Mouse (Mus musculus) liver, embryonic 16.5 days (tissue): Measurements from ENCODE around the gene Tnfrsf21. TPM values are rescaled to one million over a fixed set of nuclear protein-coding genes. Genes with fewer than 3 reads are reported as not detected.

Experiments used
- ATAC-seq: fragments of 200-750 bp; cut with Nextera tagmentation; 2 replicates; pipeline ENCODE4 v1.8.0; 2017; ENCODE audit warnings: low read depth, mild to moderate bottlenecking, moderate number of reproducible peaks, moderate library complexity
- H3K27ac ChIP-seq: fragments of 300-500 bp; sonication (generic); 2 replicates; pipeline ENCODE4 v1.5.1; 2014; ENCODE audit warnings: mild to moderate bottlenecking, low read length
- H3K27me3 ChIP-seq: fragments of 300-500 bp; sonication (generic); 2 replicates; pipeline ENCODE4 v1.6.1; 2014; ENCODE audit warnings: low read depth, low read length, mixed read lengths; ENCODE audit not compliant: control insufficient read depth, insufficient read depth
- H3K36me3 ChIP-seq: fragments of 300-500 bp; sonication (generic); 2 replicates; pipeline ENCODE4 v1.6.1; 2014; ENCODE audit warnings: mild to moderate bottlenecking; ENCODE audit not compliant: control insufficient read depth, insufficient read depth
- H3K4me1 ChIP-seq: fragments of 300-500 bp; sonication (generic); 2 replicates; pipeline ENCODE4 v1.6.1; 2014; ENCODE audit warnings: low read depth, low read length, mixed read lengths; ENCODE audit not compliant: control insufficient read depth
- H3K4me2 ChIP-seq: fragments of 300-500 bp; sonication (generic); 2 replicates; pipeline ENCODE4 v1.6.1; 2014; ENCODE audit warnings: low read depth, low read length, mixed read lengths
- H3K4me3 ChIP-seq: fragments of 300-500 bp; sonication (generic); 2 replicates; pipeline ENCODE4 v1.5.1; 2014; ENCODE audit warnings: low read depth, mild to moderate bottlenecking, low read length
- H3K9ac ChIP-seq: fragments of 300-500 bp; sonication (generic); 2 replicates; pipeline ENCODE4 v1.6.1; 2014; ENCODE audit warnings: low read depth, low read length
- H3K9me3 ChIP-seq: fragments of 300-500 bp; sonication (generic); replicated peaks from 2 replicates; pipeline ENCODE4 v1.6.1; 2016; ENCODE audit warnings: low read length; ENCODE audit not compliant: control insufficient read depth
- WGBS: fragments of 180-500 bp; shearing (Covaris S2); extraction: QIAGEN DNeasy Blood & Tissue Kit; methylation state at CpG from one replicate; pipeline ENCODE4 v1.1.7; 2014; ENCODE audit not compliant: insufficient replicate concordance; 5-methylcytosine and 5-hydroxymethylcytosine counted together
- polyA plus RNA-seq: library from polyadenylated mRNA; unstranded; fragments of >200 nt; fragmentation: Nextera tagmentation; extraction: Ambion mirVana; gene quantifications from 2 replicates; pipeline ENCODE4 v1.2.1, GENCODE M21; 2015

Tnfrsf21 gene
- polyA plus RNA-seq, 1 experiment from 2014 or later = 21.3 TPM

- Histone ChIP-seq H3K4me2 (no peak overlapping the region), H3K9me3 (no peaks in the 10 kb centered on the region), H3K9ac (no peak overlapping the region), H3K27me3 (no peaks in the 10 kb centered on the region), H3K36me3 (peaks cover 17% of the 10 kb centered on the region), H3K4me3 (no peak overlapping the region), H3K27ac (no peak overlapping the region), H3K4me1 (no peaks in the 10 kb centered on the region)
- ATAC-seq = no peak
- 86% methylated on average over 6 of the region's 6 CpGs for WGBS
Observed at GRCm38 (mm10) chr17:43064705-43065104, 48.4 kb downstream of the Tnfrsf21 start.

GRCm38 (mm10) chr17:43068846-43069553 lies 52.6 kb downstream of the Tnfrsf21 start:
- 82% methylated on average over 7 of the region's 7 CpGs for WGBS
- peaks cover 20% of the 10 kb centered on the region for H3K36me3 ChIP-seq
- no peak for ATAC-seq
- H3K27ac ChIP-seq = no peak overlapping the region
- no peak overlapping the region for H3K4me3 ChIP-seq
- H3K27me3 ChIP-seq = no peaks in the 10 kb centered on the region
- H3K4me2 ChIP-seq = no peak overlapping the region
- peaks cover 18% of the 10 kb centered on the region for H3K4me1 ChIP-seq
- H3K9ac ChIP-seq = no peak overlapping the region
- no peaks in the 10 kb centered on the region for H3K9me3 ChIP-seq

GRCm38 (mm10) chr17:43070946-43071345 lies 54.6 kb downstream of the Tnfrsf21 start:
- H3K36me3 ChIP-seq = peaks cover 12% of the 10 kb centered on the region
- peaks cover 30% of the 10 kb centered on the region for H3K4me1 ChIP-seq
- no peak overlapping the region for H3K9ac ChIP-seq
- no peaks in the 10 kb centered on the region for H3K27me3 ChIP-seq
- no peak overlapping the region for H3K4me3 ChIP-seq
- no peak overlapping the region for H3K4me2 ChIP-seq
- H3K27ac ChIP-seq = no peak overlapping the region
- 66% methylated on average over 2 of the region's 2 CpGs for WGBS
- no peak for ATAC-seq
- H3K9me3 ChIP-seq = no peaks in the 10 kb centered on the region

GRCm38 (mm10) chr17:43072142-43072786 lies 55.9 kb downstream of the Tnfrsf21 start:
- no peaks in the 10 kb centered on the region for H3K9me3 ChIP-seq
- H3K4me3 ChIP-seq = no peak overlapping the region; the same call in 1 of the 2 replicates
- WGBS = 51% methylated on average over 11 of the region's 11 CpGs
- H3K9ac ChIP-seq = peak overlapping the region; percentile 40; the same call in 1 of the 2 replicates
- H3K36me3 ChIP-seq = peaks cover 12% of the 10 kb centered on the region
- H3K27me3 ChIP-seq = no peaks in the 10 kb centered on the region
- H3K4me1 ChIP-seq = peaks cover 43% of the 10 kb centered on the region
- peak; percentile 74 for ATAC-seq
- H3K27ac ChIP-seq = peak overlapping the region; percentile 66
- H3K4me2 ChIP-seq = peak overlapping the region; percentile 49

- H3K4me3 ChIP-seq = no peak overlapping the region
- no peak overlapping the region for H3K9ac ChIP-seq
- H3K27me3 ChIP-seq = no peaks in the 10 kb centered on the region
- ATAC-seq = 0 out of 2 replicates have a peak, but pooled peaks have one; percentile 17
- 65% methylated on average over 5 of the region's 5 CpGs for WGBS
- peaks cover 48% of the 10 kb centered on the region for H3K4me1 ChIP-seq
- no peak overlapping the region for H3K4me2 ChIP-seq
- H3K27ac ChIP-seq = peak overlapping the region; percentile 66
- peaks cover 12% of the 10 kb centered on the region for H3K36me3 ChIP-seq
- H3K9me3 ChIP-seq = no peaks in the 10 kb centered on the region
Observed at GRCm38 (mm10) chr17:43072787-43073148, 56.4 kb downstream of the Tnfrsf21 start.

- H3K27me3 ChIP-seq = no peaks in the 10 kb centered on the region
- peaks cover 12% of the 10 kb centered on the region for H3K36me3 ChIP-seq
- H3K4me2 ChIP-seq = no peak overlapping the region
- H3K27ac ChIP-seq = no peak overlapping the region
- peaks cover 53% of the 10 kb centered on the region for H3K4me1 ChIP-seq
- ATAC-seq = no peak
- H3K9ac ChIP-seq = no peak overlapping the region
- 72% methylated on average over 5 of the region's 5 CpGs for WGBS
- no peaks in the 10 kb centered on the region for H3K9me3 ChIP-seq
- H3K4me3 ChIP-seq = no peak overlapping the region
Observed at GRCm38 (mm10) chr17:43074391-43074790, 58.0 kb downstream of the Tnfrsf21 start.

- no peaks in the 10 kb centered on the region for H3K9me3 ChIP-seq
- no peak for ATAC-seq
- peaks cover 53% of the 10 kb centered on the region for H3K4me1 ChIP-seq
- 77% methylated on average over 8 of the region's 8 CpGs for WGBS
- H3K36me3 ChIP-seq = peaks cover 12% of the 10 kb centered on the region
- no peak overlapping the region for H3K9ac ChIP-seq
- no peak overlapping the region for H3K4me3 ChIP-seq
- H3K27ac ChIP-seq = no peak overlapping the region
- no peaks in the 10 kb centered on the region for H3K27me3 ChIP-seq
- no peak overlapping the region for H3K4me2 ChIP-seq
Observed at GRCm38 (mm10) chr17:43075100-43075499, 58.7 kb downstream of the Tnfrsf21 start.

GRCm38 (mm10) chr17:43075937-43076336 lies 59.6 kb downstream of the Tnfrsf21 start:
- Histone ChIP-seq H3K4me2 (peak overlapping the region; percentile 36), H3K4me1 (peaks cover 53% of the 10 kb centered on the region), H3K4me3 (no peak overlapping the region), H3K9me3 (no peaks in the 10 kb centered on the region), H3K27me3 (no peaks in the 10 kb centered on the region), H3K9ac (peak overlapping the region; percentile 32), H3K36me3 (peaks cover 9% of the 10 kb centered on the region), H3K27ac (peak overlapping the region; percentile 49)
- WGBS = 41% methylated on average over 8 of the region's 8 CpGs
- peak; percentile 65 for ATAC-seq
